Mouse (Mus musculus): ENCODE results near the gene Slc27a2.
"Not testable (repeated sequence)": the region's sequence is repeated elsewhere in the genome, so short reads cannot be mapped to it uniquely, and the experiment has no call there.

Gene Slc27a2

DNA sequence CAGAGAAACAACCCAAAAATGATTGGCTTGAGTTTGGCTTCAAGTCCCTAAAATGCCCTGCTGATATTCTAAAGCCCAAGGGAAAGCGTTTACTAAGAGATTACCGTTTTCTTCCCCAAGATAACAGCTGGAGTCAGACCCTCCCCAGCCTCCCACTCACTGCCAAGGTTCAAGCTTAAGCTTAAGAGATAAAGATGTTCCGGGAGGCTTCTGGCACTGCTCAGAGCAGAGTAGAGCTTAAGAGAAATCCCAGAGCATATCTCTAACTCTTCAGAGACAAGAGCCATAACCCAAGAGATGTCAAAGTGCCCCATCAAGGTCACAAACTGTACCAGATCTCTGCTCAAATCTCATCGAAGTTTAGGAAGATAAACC lies 54.5 kb downstream of the Slc27a2 start:
- DNase-seq, result no peak

GRCm38 (mm10) chr2:126607553-126608203 lies 55.5 kb downstream of the Slc27a2 start:
- no peak for DNase-seq

GRCm38 (mm10) chr2:126609600-126609999 lies 57.4 kb downstream of the Slc27a2 start:
- not testable (repeated sequence) for DNase-seq

GRCm38 (mm10) chr2:126615355-126615754 lies 63.1 kb downstream of the Slc27a2 start:
- DNase-seq, result no peak

DNA sequence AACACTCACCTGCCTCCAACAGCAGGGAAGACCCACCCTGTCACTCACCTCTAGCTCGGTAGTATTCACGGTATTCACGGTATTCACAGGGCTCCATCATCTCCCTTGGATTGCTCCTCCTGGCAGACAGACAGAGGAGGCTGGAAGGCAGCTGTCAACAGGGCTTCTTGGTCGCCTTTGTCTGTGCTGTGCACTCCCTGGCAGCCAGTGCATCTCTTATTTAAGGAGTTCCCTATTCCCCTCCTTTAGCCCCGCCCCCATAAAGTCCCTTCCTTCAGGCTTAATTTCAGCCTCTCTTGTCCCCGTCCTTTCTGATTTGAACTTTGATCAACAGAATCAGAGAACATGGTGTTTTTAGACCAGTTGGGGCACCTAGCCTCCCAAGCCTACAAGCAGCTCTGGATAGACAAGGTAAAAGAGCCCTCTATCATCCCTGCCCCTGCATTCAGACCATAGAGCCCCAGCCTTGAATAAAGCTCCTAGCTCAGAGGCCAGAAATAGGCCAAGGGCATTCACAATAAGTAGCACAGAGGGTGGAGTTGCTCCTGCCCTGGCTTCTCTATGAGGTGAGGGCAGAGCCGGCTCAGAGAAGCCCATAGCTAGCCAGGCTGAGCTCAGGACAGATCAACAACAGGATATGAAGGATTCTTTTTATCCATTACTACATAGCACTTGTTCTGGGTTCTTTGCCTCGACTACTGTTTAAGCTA lies 66.4 kb downstream of the Slc27a2 start:
- peak in 1 of 2 experiments; percentile 18 for DNase-seq

DNA sequence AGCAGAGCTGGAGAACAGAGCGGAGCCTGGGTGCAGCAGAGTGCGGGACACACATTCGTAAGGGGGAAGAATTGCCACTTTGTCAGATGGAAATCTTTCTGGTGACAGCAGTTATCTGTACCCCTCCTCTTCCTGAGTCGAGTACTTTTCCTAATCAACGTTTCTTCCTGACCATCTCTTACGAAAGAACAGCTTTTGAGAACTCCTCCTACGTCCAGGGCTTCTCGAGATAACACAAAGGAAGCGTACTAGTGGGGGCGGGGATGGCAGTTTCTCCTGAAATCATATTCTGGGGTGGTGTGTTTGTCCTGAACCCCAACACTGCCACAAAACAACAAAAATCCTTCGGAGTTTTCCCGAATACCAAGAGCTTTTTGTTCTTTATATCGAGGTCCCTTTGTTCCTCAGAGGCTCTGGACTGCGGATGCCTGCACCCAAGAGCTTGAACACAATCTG lies 67.1 kb downstream of the Slc27a2 start, which contains the start of gene Hdc:
TSS of gene Hdc (minus strand) at position 51 of the 456 bp plus-strand sequence.
- no peak for DNase-seq

- DNase-seq, result no peak
Observed at GRCm38 (mm10) chr2:126622455-126622854, 70.2 kb downstream of the Slc27a2 start.

GRCm38 (mm10) chr2:126623138-126623537 lies 70.9 kb downstream of the Slc27a2 start:
- DNase-seq, result peak; percentile 76 to 79

DNA sequence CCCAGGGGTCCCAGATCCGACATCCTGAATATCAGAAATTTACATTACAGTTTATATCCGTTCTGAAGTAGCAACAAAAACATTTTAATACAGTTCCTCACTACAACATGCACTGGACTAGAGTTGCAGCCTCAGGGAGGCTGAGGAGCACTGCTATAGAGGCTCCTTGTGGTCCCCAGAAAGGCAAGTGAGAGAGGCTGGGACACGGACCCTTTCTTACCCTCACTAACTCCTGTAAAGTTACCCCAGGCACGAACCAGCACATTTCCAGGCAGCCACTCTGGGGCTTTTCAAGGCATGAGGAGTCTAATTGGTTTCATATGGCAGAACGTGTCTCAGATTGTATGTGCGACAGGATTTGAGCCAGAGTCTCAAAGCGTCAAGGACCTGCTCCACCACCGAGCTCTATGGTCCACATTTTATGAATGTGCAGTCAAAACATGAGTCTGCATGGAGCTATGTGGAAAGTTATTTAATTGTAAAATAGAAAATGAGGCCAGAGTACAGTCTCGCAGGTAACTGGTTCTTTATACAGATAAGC lies 76.3 kb downstream of the Slc27a2 start:
- DNase-seq, result no peak

GRCm38 (mm10) chr2:126633165-126633564 lies 81.0 kb downstream of the Slc27a2 start:
- no peak for DNase-seq

- no peak for DNase-seq
Observed at GRCm38 (mm10) chr2:126635939-126636823, 84.0 kb downstream of the Slc27a2 start.
